Mouse (Mus musculus) liver, adult 2 months (tissue): ENCODE measurements around the gene Sh3d19. TPM values are rescaled to one million over a fixed set of nuclear protein-coding genes. Genes with fewer than 3 reads are reported as not detected.

Experiments used
- DNase-seq: peaks from one replicate; pipeline ENCODE4 v3.0.0-alpha.2; 2011; ENCODE audit warnings: low read depth, low spot score; ENCODE audit errors: extremely low read depth
- H3K27ac ChIP-seq: fragments of 200-500 bp; replicated peaks from 2 replicates; pipeline ENCODE4 v1.5.1; 2012; ENCODE audit warnings: low read depth, mild to moderate bottlenecking, control low read depth, inconsistent platforms, low read length; ENCODE audit not compliant: insufficient read depth
- H3K27me3 ChIP-seq: fragments of 200-500 bp; 2 replicates; pipeline ENCODE4 v1.6.1; 2012; ENCODE audit warnings: mild to moderate bottlenecking, moderate library complexity, low read length, inconsistent platforms; ENCODE audit not compliant: control insufficient read depth, insufficient read depth
- H3K36me3 ChIP-seq: fragments of 200-500 bp; 2 replicates; pipeline ENCODE4 v1.6.1; 2012; ENCODE audit warnings: low read length, inconsistent platforms; ENCODE audit not compliant: control insufficient read depth, insufficient read depth
- H3K4me1 ChIP-seq: fragments of 200-500 bp; 2 replicates; pipeline ENCODE4 v1.6.1; 2011; ENCODE audit warnings: low read length; ENCODE audit not compliant: control insufficient read depth, insufficient read depth
- H3K4me3 ChIP-seq: fragments of 200-500 bp; 2 replicates; pipeline ENCODE4 v1.5.1; 2011; ENCODE audit warnings: low read depth, mild to moderate bottlenecking, control low read depth, low read length, moderate library complexity; ENCODE audit not compliant: insufficient read depth
- H3K79me2 ChIP-seq: fragments of 200-500 bp; 2 replicates; pipeline ENCODE4 v1.6.1; 2012; ENCODE audit warnings: inconsistent platforms, mild to moderate bottlenecking, low read length, moderate library complexity; ENCODE audit not compliant: control insufficient read depth, insufficient read depth
- H3K9ac ChIP-seq: fragments of 200-500 bp; 2 replicates; pipeline ENCODE4 v1.6.1; 2012; ENCODE audit warnings: low read depth, mild to moderate bottlenecking, control low read depth, inconsistent platforms, low read length
- CTCF ChIP-seq: fragments of 200-500 bp; IDR thresholded peaks from 2 replicates; pipeline ENCODE4 v1.5.1; 2011; ENCODE audit warnings: low read depth, low read length, control low read depth
- POLR2A ChIP-seq: fragments of 200-500 bp; IDR thresholded peaks from 2 replicates; pipeline ENCODE4 v1.6.1; 2011; ENCODE audit warnings: low read length, control low read depth; ENCODE audit not compliant: insufficient read depth; ENCODE audit errors: extremely low read depth
- WGBS: fragments of 180-500 bp; shearing (Covaris S2); methylation state at CpG from one replicate; pipeline ENCODE4 v1.1.7; 2018; 5-methylcytosine and 5-hydroxymethylcytosine counted together
- polyA plus RNA-seq: library from polyadenylated mRNA; depleted of rRNA; stranded (reverse); fragments of >200 nt; gene quantifications from 2 replicates; pipeline ENCODE4 v1.2.3, GENCODE M21; 2012
- total RNA-seq: library from RNA; depleted of rRNA; stranded (reverse); fragments of >200 nt; gene quantifications from 2 replicates; pipeline ENCODE4 v1.2.3, GENCODE M21; 2014

Gene Sh3d19
- total and polyA plus RNA-seq, 2 experiments, result 40.1 to 52.0 TPM

DNA sequence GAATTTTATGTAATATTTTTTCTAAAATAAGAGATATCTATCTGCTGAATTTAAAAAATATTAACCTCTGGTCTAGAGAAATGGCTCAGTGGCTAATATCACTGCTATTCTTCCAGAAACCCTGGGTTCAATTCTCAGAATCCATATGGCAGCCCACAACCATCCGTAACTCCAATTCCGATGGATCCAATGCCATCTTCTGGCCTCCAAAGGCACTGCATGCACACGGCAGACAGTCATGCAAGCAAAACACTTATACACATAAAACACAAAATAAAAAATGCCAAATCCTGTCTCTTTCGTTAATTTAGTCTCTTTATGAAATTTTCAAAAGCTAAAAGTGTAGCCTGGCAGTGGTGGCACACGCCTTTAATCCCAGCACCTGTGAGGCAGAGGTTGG lies 104.7 kb downstream of the Sh3d19 start:
- no peak overlapping the region for H3K4me3 ChIP-seq
- 92% methylated on average over 5 of the region's 5 CpGs for WGBS
- peaks cover 7% of the 10 kb centered on the region; the same call in 1 of the 2 replicates for H3K36me3 ChIP-seq
- no peak overlapping the region for H3K27ac ChIP-seq
- TF ChIP-seq CTCF (peak; percentile 54; the same call in 1 of the 2 replicates), POLR2A (no peak)
- no peaks in the 10 kb centered on the region for H3K27me3 ChIP-seq
- DNase-seq, result no peak
- H3K4me1 ChIP-seq, result peaks cover 4% of the 10 kb centered on the region
- H3K79me2 ChIP-seq, result no peaks in the 10 kb centered on the region; the same call in 1 of the 2 replicates
- no peak overlapping the region for H3K9ac ChIP-seq

DNA sequence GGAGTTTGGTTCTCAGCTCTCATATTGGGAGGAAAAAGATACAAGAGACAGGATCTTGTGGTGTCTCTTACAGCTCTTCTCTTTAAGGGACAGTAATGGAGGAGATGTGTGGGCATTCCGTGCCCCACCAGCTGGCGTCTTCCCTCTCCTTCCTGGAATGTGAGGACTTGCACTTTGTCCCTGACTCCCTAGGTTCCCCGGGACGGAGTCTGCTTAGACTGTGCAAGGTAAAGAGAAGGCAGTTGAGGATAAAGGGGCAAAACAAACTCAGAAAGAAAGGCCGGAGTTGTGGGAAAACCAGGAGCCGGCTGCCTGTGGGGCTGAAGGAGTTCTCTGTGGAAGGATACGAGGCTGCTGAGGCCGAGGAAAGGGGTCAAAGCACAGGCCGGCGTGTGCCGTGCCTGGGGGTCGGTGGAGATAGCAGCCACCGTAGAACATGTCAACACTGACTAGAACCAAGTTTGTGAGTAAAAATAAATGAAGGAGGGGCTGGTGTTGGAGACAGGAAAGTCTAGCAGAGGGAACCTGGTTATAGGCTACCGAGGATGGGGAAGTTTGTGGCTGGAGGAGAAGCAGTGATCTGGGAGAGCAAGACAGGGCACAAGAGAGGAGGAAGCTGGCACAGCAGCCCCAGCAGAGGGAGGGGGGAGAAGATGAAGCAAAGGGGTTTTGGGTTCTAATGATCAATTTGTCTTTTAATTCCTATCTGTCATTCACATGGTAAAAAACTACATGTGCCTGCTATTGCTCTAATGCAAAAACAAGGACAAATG lies 105.8 kb downstream of the Sh3d19 start:
- Histone ChIP-seq H3K27me3 (no peaks in the 10 kb centered on the region), H3K4me3 (no peak overlapping the region), H3K27ac (no peak overlapping the region), H3K9ac (no peak overlapping the region), H3K4me1 (peaks cover 2% of the 10 kb centered on the region), H3K36me3 (peaks cover 7% of the 10 kb centered on the region; the same call in 1 of the 2 replicates), H3K79me2 (no peaks in the 10 kb centered on the region; the same call in 1 of the 2 replicates)
- TF ChIP-seq POLR2A (no peak), CTCF (no peak)
- 76% methylated on average over 14 of the region's 14 CpGs for WGBS
- no peak for DNase-seq

DNA sequence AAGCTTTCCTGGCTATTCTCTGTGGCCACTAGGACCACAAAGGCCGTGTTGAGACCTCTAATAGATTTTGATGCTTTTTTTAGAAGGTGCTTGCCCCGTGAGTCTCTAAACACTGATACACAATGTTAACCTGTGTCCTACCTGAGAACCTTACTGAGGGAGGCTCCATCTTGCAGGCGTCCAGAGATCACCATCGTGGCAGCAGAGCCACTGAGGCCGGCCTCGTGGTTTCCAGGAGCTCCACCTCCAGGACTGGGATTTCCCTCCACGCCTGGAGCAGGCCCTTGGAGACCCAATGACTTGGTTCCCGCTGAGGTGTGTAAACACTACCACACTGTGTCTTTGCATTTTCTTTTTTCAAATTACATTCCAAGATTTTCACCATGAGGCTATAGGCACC lies 112.1 kb downstream of the Sh3d19 start:
- H3K9ac ChIP-seq, result no peak overlapping the region
- DNase-seq, result no peak
- no peak overlapping the region for H3K27ac ChIP-seq
- H3K4me1 ChIP-seq, result no peaks in the 10 kb centered on the region
- H3K27me3 ChIP-seq, result no peaks in the 10 kb centered on the region
- no peak for TF ChIP-seq POLR2A
- no peak for TF ChIP-seq CTCF
- no peaks in the 10 kb centered on the region for H3K79me2 ChIP-seq
- H3K4me3 ChIP-seq, result no peak overlapping the region
- WGBS, result 95% methylated on average over 8 of the region's 8 CpGs
- peaks cover 45% of the 10 kb centered on the region for H3K36me3 ChIP-seq

DNA sequence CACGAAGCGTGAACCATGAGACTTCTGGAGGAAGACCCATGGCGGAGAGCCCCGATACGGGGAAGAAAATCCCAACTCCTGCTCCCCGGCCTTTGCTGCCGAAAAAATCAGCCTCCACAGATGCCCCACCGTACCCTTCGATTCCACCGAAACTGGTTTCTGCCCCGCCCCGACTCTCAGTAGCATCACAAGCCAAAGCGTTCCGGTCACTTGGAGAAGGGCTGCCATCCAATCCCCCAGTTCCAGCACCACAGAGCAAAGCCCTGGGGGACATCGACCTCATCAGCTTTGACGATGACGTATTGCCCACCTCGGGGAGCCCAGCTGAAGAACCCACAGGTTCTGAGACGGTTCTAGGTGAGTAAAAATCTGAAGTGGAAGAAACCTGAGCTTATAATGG lies 114.1 kb downstream of the Sh3d19 start:
- Histone ChIP-seq H3K4me3 (no peak overlapping the region), H3K9ac (no peak overlapping the region), H3K79me2 (no peaks in the 10 kb centered on the region), H3K4me1 (no peaks in the 10 kb centered on the region), H3K36me3 (peaks cover 43% of the 10 kb centered on the region), H3K27me3 (no peaks in the 10 kb centered on the region), H3K27ac (no peak overlapping the region)
- TF ChIP-seq CTCF, result no peak
- no peak for TF ChIP-seq POLR2A
- DNase-seq, result no peak
- 95% methylated on average over 19 of the region's 19 CpGs for WGBS

DNA sequence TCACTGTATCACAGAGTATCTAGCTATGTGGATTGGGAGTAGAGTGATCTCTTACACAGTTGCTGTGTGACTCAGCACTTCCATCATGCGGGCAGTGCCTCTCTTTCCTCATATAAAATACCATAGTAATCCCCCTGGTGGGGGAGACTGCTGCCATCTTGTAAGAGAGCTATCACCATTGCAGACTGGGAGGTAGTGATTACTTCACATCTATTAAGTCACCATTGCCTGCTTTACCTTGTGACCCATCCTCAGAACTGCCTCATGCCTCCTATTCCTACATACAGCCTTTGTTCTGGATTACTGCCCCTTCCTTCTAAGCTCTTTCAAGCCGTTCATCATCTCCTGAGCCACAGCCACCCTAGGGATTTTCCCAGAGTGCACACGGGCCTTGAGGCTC lies 117.0 kb downstream of the Sh3d19 start:
- WGBS, result 93% methylated on average over 3 of the region's 3 CpGs
- no peak for DNase-seq
- TF ChIP-seq CTCF, result no peak
- no peak for TF ChIP-seq POLR2A
- H3K4me1 ChIP-seq, result no peaks in the 10 kb centered on the region
- no peaks in the 10 kb centered on the region for H3K27me3 ChIP-seq
- no peak overlapping the region for H3K4me3 ChIP-seq
- no peaks in the 10 kb centered on the region for H3K79me2 ChIP-seq
- no peak overlapping the region for H3K9ac ChIP-seq
- no peak overlapping the region for H3K27ac ChIP-seq
- peaks cover 53% of the 10 kb centered on the region for H3K36me3 ChIP-seq

DNA sequence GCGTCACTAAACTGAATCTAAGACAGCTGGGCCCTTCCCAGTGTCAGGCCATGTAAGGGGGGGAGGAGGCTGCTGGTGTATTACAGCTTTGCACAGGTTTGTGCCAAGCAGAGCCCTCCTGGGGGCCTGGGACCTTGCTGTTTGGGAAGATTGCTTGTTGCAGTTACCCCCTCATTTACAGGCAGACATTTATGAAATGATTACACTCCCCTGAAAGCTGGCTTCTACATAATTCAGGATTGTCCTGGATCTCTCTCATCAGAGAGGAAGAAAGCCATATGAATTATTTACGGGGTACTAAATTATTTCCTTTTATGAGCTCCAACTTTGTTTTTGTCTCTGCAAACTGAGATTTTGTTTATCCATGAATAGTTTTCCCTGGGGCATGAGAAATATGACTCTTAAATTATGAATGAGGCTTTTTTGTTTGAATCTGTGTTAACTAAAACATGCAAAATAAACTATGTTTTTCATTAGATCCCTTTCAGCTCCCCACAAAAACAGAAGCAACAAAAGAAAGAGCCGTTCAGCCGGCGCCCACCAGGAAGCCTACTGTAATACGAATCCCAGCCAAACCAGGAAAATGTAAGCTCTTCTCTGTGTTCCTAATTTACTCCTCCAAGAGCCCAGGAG lies 122.4 kb downstream of the Sh3d19 start:
- Histone ChIP-seq H3K27ac (no peak overlapping the region), H3K4me3 (no peak overlapping the region), H3K9ac (no peak overlapping the region), H3K4me1 (no peaks in the 10 kb centered on the region), H3K36me3 (peaks cover 47% of the 10 kb centered on the region), H3K79me2 (no peaks in the 10 kb centered on the region), H3K27me3 (no peaks in the 10 kb centered on the region)
- TF ChIP-seq POLR2A (no peak), CTCF (no peak)
- 97% methylated on average over 6 of the region's 6 CpGs for WGBS
- no peak for DNase-seq
